ENCODE assay signal across 8 mouse cellular contexts in the genomic region with DNA sequence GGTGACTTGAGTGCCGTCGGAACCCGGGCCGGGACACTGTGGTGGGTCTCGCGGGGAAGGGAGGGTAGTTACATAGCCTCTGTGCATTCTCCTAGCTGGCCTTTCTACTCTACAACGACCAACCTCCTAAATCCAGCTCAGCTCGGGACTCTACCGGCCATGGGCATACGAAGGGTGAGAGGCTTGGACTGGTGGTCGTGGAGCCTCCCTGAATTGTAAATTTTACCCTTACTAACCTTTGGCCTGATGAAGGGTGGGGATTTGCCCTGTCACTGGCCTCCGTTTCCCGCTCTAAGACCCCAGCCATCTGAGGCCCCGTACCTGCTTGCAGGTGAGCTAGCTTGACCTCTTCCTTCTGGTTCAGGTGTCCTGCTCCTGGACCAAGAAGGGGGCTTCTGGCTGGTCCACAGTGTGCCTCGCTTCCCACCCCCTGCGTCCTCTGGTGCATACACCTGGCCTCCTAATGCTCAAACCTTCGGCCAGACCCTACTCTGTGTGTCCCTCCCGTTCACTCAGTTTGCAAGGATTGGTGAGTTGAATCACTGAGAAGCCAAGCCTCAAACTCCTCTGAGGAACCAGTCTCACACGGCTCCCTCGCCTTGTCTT. TPM values are rescaled to one million over a fixed set of nuclear protein-coding genes. Genes with fewer than 3 reads are reported as not detected.
DNase-seq lines count a peak whose midpoint lies in the region; ATAC-seq and TF ChIP-seq lines count a peak whose summit lies in the region.
"Had no signal": no experiment of that assay in that cellular context is flagged by ENCODE, and none has a peak within 500 bp of the region (broad histone marks: within the 10 kb centered on the region; RNA-seq: fewer than 3 reads in every experiment).

No protein-coding gene starts in this region.

- no peaks in the 10 kb centered on the region for H3K36me3 ChIP-seq in neural tube, embryonic 11.5 days (ENCODE audit: control insufficient read depth, insufficient read depth, low read length)
- peaks cover 5% of the 10 kb centered on the region for H3K36me3 ChIP-seq in forebrain, embryonic 10.5 days (replicated peaks)
- H3K36me3 ChIP-seq in limb, embryonic 11.5 days (ENCODE audit: control insufficient read depth, insufficient read depth, low read length), result no peaks in the 10 kb centered on the region
- no peaks in the 10 kb centered on the region for H3K36me3 ChIP-seq in small intestine, adult 2 months (ENCODE audit: control insufficient read depth, insufficient read depth, low read length)

- H3K27ac ChIP-seq in neural tube, embryonic 11.5 days (ENCODE audit: low read depth, low read length), result no peak overlapping the region
- H3K27ac ChIP-seq in forebrain, embryonic 10.5 days, result peak overlapping the region; percentile 82
- H3K27ac ChIP-seq in limb, embryonic 11.5 days (replicated peaks; ENCODE audit: low read depth, low read length), result no peak overlapping the region
- 0 out of 2 replicates have a peak overlapping the region, but pooled peaks have one; percentile 5 for H3K27ac ChIP-seq in small intestine, adult 2 months (ENCODE audit: insufficient read depth, low read depth, low read length)

- peaks cover 5% of the 10 kb centered on the region; the same call in 1 of the 2 replicates for H3K4me1 ChIP-seq in neural tube, embryonic 11.5 days (ENCODE audit: control insufficient read depth, insufficient read depth, low read length)
- H3K4me1 ChIP-seq in forebrain, embryonic 10.5 days, result peaks cover 35% of the 10 kb centered on the region
- peaks cover 14% of the 10 kb centered on the region for H3K4me1 ChIP-seq in limb, embryonic 11.5 days (ENCODE audit: control insufficient read depth, insufficient read depth, low read length)
- peaks cover 9% of the 10 kb centered on the region for H3K4me1 ChIP-seq in small intestine, adult 2 months (ENCODE audit: control insufficient read depth, insufficient read depth, insufficient read length, low read length)

- no peak for ATAC-seq in neural tube, embryonic 11.5 days (ENCODE audit: insufficient read depth, low FRiP score, low TSS enrichment)
- no peak for ATAC-seq in limb, embryonic 11.5 days (ENCODE audit: insufficient number of reproducible peaks, low FRiP score, low TSS enrichment, low read depth)

- H3K4me3 ChIP-seq in neural tube, embryonic 11.5 days (ENCODE audit: low read depth, low read length), result peak overlapping the region; percentile 42
- peak overlapping the region; percentile 59 for H3K4me3 ChIP-seq in forebrain, embryonic 10.5 days
- peak overlapping the region; percentile 50 for H3K4me3 ChIP-seq in limb, embryonic 11.5 days (ENCODE audit: low read depth, low read length)
- H3K4me3 ChIP-seq in small intestine, adult 2 months (ENCODE audit: low read depth, low read length), result peak overlapping the region; percentile 61

- no peak for DNase-seq in neural tube, embryonic 11.5 days (ENCODE audit: low spot score)
- no peak for DNase-seq in neural tube, embryonic 10.5 days (ENCODE audit: extremely low spot score, low spot score)
- no peak for DNase-seq in forebrain, embryonic 10.5 days (ENCODE audit: extremely low spot score, low spot score)
- no peak for DNase-seq in limb, embryonic 11.5 days (ENCODE audit: low spot score)
- no peak for DNase-seq in left cerebral cortex, postnatal 36 days (ENCODE audit: low spot score in 2 of 2)
- no peak for DNase-seq in cerebellum, adult 11 months

- TF ChIP-seq POLR2A in small intestine, adult 2 months (IDR thresholded peaks at IDR 0.05; ENCODE audit: low read depth, low read length), result no peak

- H3K4me2 ChIP-seq in neural tube, embryonic 11.5 days (ENCODE audit: low read depth), result peak overlapping the region; percentile 78
- peak overlapping the region; percentile 82 for H3K4me2 ChIP-seq in limb, embryonic 11.5 days (ENCODE audit: low read depth, severe bottlenecking)

- TF ChIP-seq CTCF in small intestine, adult 2 months (IDR thresholded peaks at IDR 0.05; ENCODE audit: extremely low read depth, insufficient read length, insufficient replicate concordance, low read depth, low read length), result no peak

- no peaks in the 10 kb centered on the region for H3K9me3 ChIP-seq in neural tube, embryonic 11.5 days (ENCODE audit: control insufficient read depth, low read length)
- H3K9me3 ChIP-seq in forebrain, embryonic 10.5 days, result peaks cover 4% of the 10 kb centered on the region; the same call in 1 of the 2 replicates
- H3K9me3 ChIP-seq in limb, embryonic 11.5 days (ENCODE audit: control insufficient read depth, low read length), result no peaks in the 10 kb centered on the region

- peak overlapping the region; percentile 63 for H3K9ac ChIP-seq in neural tube, embryonic 11.5 days (ENCODE audit: low read length)
- H3K9ac ChIP-seq in limb, embryonic 11.5 days (ENCODE audit: low read length), result peak overlapping the region; percentile 73

- intact Hi-C loops in left cerebral cortex, postnatal 36 days (cut with DNase I), result no loop called here

- peaks cover 51% of the 10 kb centered on the region for H3K27me3 ChIP-seq in neural tube, embryonic 11.5 days (ENCODE audit: control insufficient read depth, insufficient read depth, low read length)
- peaks cover 71% of the 10 kb centered on the region for H3K27me3 ChIP-seq in forebrain, embryonic 10.5 days (ENCODE audit: poor library complexity, severe bottlenecking)
- H3K27me3 ChIP-seq in limb, embryonic 11.5 days (ENCODE audit: control insufficient read depth, insufficient read depth, low read length), result peaks cover 40% of the 10 kb centered on the region
- no peaks in the 10 kb centered on the region; the same call in 1 of the 2 replicates for H3K27me3 ChIP-seq in small intestine, adult 2 months (ENCODE audit: control insufficient read depth, insufficient read depth, low read length)

- 45% methylated on average over 20 of the region's 20 CpGs for WGBS in neural tube, embryonic 11.5 days
- WGBS in forebrain, embryonic 10.5 days, result 51% methylated on average over 20 of the region's 20 CpGs
- WGBS in limb, embryonic 11.5 days, result 51% methylated on average over 20 of the region's 20 CpGs
- WGBS in small intestine, adult 2 months, result 49% methylated on average over 20 of the region's 20 CpGs

RNA-seq across cellular contexts. Expression of gene Dnase2a, which starts 0.9 kb away (rescaled TPM):
- 4.0 and 4.9 TPM in 2 replicates for polyA plus RNA-seq in neural tube, embryonic 11.5 days (2014; fragmentation: Nextera tagmentation; extraction: Ambion mirVana)
- polyA plus RNA-seq in forebrain, embryonic 10.5 days (2016; fragmentation: Nextera tagmentation; extraction: Ambion mirVana), result 7.9 and 9.2 TPM in 2 replicates
- polyA plus RNA-seq in limb, embryonic 11.5 days (2014; fragmentation: Nextera tagmentation; extraction: Ambion mirVana), result 8.2 and 8.6 TPM in 2 replicates
- 4.1 and 5.9 TPM in 2 replicates for polyA plus RNA-seq in small intestine, adult 2 months (2012; rRNA removed)
- 1 to 10 TPM; 3.1 to 4.1 TPM for total RNA-seq in left cerebral cortex, postnatal 36 days (2021)

RNA-seq across cellular contexts. Expression of gene Klf1, which starts 7.5 kb away (rescaled TPM):
- polyA plus RNA-seq in neural tube, embryonic 11.5 days (2014; fragmentation: Nextera tagmentation; extraction: Ambion mirVana), result 11.8 and 12.9 TPM in 2 replicates
- polyA plus RNA-seq in forebrain, embryonic 10.5 days (2016; fragmentation: Nextera tagmentation; extraction: Ambion mirVana), result 18.3 and 24.3 TPM in 2 replicates
- 9.1 and 11.0 TPM in 2 replicates for polyA plus RNA-seq in limb, embryonic 11.5 days (2014; fragmentation: Nextera tagmentation; extraction: Ambion mirVana)
- 0.30 and 0.38 TPM in 2 replicates for polyA plus RNA-seq in small intestine, adult 2 months (2012; rRNA removed)
- total RNA-seq in left cerebral cortex, postnatal 36 days (2021), result not detected
- total RNA-seq: left cerebral cortex, postnatal 25 days had no signal

RNA-seq across cellular contexts. Expression of gene Gcdh, which starts 15.5 kb away (rescaled TPM):
- 31.5 and 33.7 TPM in 2 replicates for polyA plus RNA-seq in neural tube, embryonic 11.5 days (2014; fragmentation: Nextera tagmentation; extraction: Ambion mirVana)
- 44.6 and 49.6 TPM in 2 replicates for polyA plus RNA-seq in forebrain, embryonic 10.5 days (2016; fragmentation: Nextera tagmentation; extraction: Ambion mirVana)
- 42.1 and 43.3 TPM in 2 replicates for polyA plus RNA-seq in limb, embryonic 11.5 days (2014; fragmentation: Nextera tagmentation; extraction: Ambion mirVana)
- 32.5 and 53.2 TPM in 2 replicates for polyA plus RNA-seq in small intestine, adult 2 months (2012; rRNA removed)
- 10 to 100 TPM; 29.6 to 42.4 TPM for total RNA-seq in left cerebral cortex, postnatal 36 days (2021)

RNA-seq across cellular contexts. Expression of gene Mast1, which starts 27.9 kb away (rescaled TPM):
- polyA plus RNA-seq in neural tube, embryonic 11.5 days (2014; fragmentation: Nextera tagmentation; extraction: Ambion mirVana), result 13.8 and 14.6 TPM in 2 replicates
- 2.6 and 3.8 TPM in 2 replicates for polyA plus RNA-seq in forebrain, embryonic 10.5 days (2016; fragmentation: Nextera tagmentation; extraction: Ambion mirVana)
- 0.17 and 0.71 TPM in 2 replicates for polyA plus RNA-seq in limb, embryonic 11.5 days (2014; fragmentation: Nextera tagmentation; extraction: Ambion mirVana)
- polyA plus RNA-seq in small intestine, adult 2 months (2012; rRNA removed), result 0.50 and 0.71 TPM in 2 replicates
- total RNA-seq in left cerebral cortex, postnatal 36 days (2021), result 10 to 100 TPM; 85.9 to 94.2 TPM

RNA-seq across cellular contexts. Expression of gene Syce2, which starts 37.4 kb away (rescaled TPM):
- polyA plus RNA-seq in neural tube, embryonic 11.5 days (2014; fragmentation: Nextera tagmentation; extraction: Ambion mirVana), result 50.5 and 56.9 TPM in 2 replicates
- 91.1 and 92.7 TPM in 2 replicates for polyA plus RNA-seq in forebrain, embryonic 10.5 days (2016; fragmentation: Nextera tagmentation; extraction: Ambion mirVana)
- 86.5 and 89.0 TPM in 2 replicates for polyA plus RNA-seq in limb, embryonic 11.5 days (2014; fragmentation: Nextera tagmentation; extraction: Ambion mirVana)
- polyA plus RNA-seq in small intestine, adult 2 months (2012; rRNA removed), result 0.60 and 2.1 TPM in 2 replicates
- 1 to 10 TPM; 8.3 TPM for total RNA-seq in left cerebral cortex, postnatal 36 days (2021)

Comparison
In these comparisons a context has a peak if more than half of its experiments do, and no peak if none do; other contexts are left out.
1. H3K27ac ChIP-seq: peak in forebrain, embryonic 10.5 days (single experiment) and small intestine, adult 2 months (single experiment); none in neural tube, embryonic 11.5 days (single experiment) and limb, embryonic 11.5 days (single experiment).
2. Peak in every context shown above with its lines, with median percentiles within 50 percentile points of each other: H3K4me3 ChIP-seq.